ENCODE assay signal across 9 mouse cellular contexts in the genomic region with DNA sequence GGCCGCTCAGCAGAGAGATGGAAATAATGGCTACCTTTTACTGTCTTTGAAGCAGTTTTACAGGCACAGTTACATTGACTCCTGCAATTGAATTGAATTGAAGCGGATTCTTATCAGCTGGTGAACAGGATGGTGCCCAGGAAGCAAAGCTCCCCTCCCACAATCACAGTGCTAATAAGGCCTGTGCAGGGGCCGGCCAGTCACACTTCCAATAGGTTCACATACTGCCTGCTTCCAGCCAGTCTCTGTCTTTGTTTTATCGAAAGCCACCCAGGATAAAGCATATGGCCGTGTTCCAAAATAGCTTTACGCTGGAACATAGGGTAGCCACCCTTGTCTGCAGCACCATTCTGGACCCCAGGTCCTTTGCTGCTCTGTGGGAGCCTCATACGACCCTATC. TPM values are rescaled to one million over a fixed set of nuclear protein-coding genes. Genes with fewer than 3 reads are reported as not detected.
DNase-seq lines count a peak whose midpoint lies in the region; ATAC-seq and TF ChIP-seq lines count a peak whose summit lies in the region.
"Had no signal": no experiment of that assay in that cellular context is flagged by ENCODE, and none has a peak within 500 bp of the region (broad histone marks: within the 10 kb centered on the region; RNA-seq: fewer than 3 reads in every experiment).

No protein-coding gene starts in this region.

- peak overlapping the region; percentile 92 for H3K4me3 ChIP-seq in lung, embryonic 16.5 days (ENCODE audit: low read length)
- H3K4me3 ChIP-seq in liver, embryonic 12.5 days = peak overlapping the region; percentile 81
- no peak overlapping the region for H3K4me3 ChIP-seq in stomach, postnatal 0 days (ENCODE audit: low read depth, low read length)

- TF ChIP-seq CTCF in stomach, postnatal 0 days (IDR thresholded peaks at IDR 0.05; ENCODE audit: low read depth) = no peak

- peak overlapping the region; percentile 93 for H3K4me2 ChIP-seq in lung, embryonic 16.5 days (ENCODE audit: low read depth, low read length)
- H3K4me2 ChIP-seq in liver, embryonic 12.5 days = peak overlapping the region; percentile 89
- peak overlapping the region; percentile 90; the same call in 1 of the 2 replicates for H3K4me2 ChIP-seq in stomach, postnatal 0 days (replicated peaks; ENCODE audit: low read depth)

- no peaks in the 10 kb centered on the region for H3K9me3 ChIP-seq in lung, embryonic 16.5 days (ENCODE audit: control insufficient read depth, low read length)
- H3K9me3 ChIP-seq in liver, embryonic 12.5 days (replicated peaks) = no peaks in the 10 kb centered on the region
- H3K9me3 ChIP-seq in stomach, postnatal 0 days (ENCODE audit: control insufficient read depth, low read length) = no peaks in the 10 kb centered on the region

- peaks cover 33% of the 10 kb centered on the region for H3K4me1 ChIP-seq in lung, embryonic 16.5 days (replicated peaks; ENCODE audit: control insufficient read depth, insufficient read depth, low read length)
- H3K4me1 ChIP-seq in liver, embryonic 12.5 days = peaks cover 63% of the 10 kb centered on the region
- no peaks in the 10 kb centered on the region; the same call in 1 of the 2 replicates for H3K4me1 ChIP-seq in stomach, postnatal 0 days (replicated peaks; ENCODE audit: control insufficient read depth, insufficient read depth)

- no peak for ATAC-seq in lung, embryonic 16.5 days (ENCODE audit: low read depth)
- no peak for ATAC-seq in liver, embryonic 12.5 days
- ATAC-seq in stomach, postnatal 0 days (ENCODE audit: low FRiP score, low TSS enrichment) = no peak
- ATAC-seq in CD4-positive, CD25-positive, alpha-beta regulatory T cell, adult 4 months = no peak

- no peak for TF ChIP-seq EP300 in stomach, postnatal 0 days (optimal IDR thresholded peaks at IDR 0.05)

- no peaks in the 10 kb centered on the region for H3K27me3 ChIP-seq in lung, embryonic 16.5 days (ENCODE audit: control insufficient read depth, insufficient read depth, low read depth, low read length)
- 0 out of 2 replicates have a peak, but pooled peaks cover 5% of the 10 kb centered on the region for H3K27me3 ChIP-seq in liver, embryonic 12.5 days (replicated peaks)
- H3K27me3 ChIP-seq in stomach, postnatal 0 days (ENCODE audit: control insufficient read depth, insufficient read depth, low read length) = no peaks in the 10 kb centered on the region

- peak overlapping the region; percentile 76 for H3K9ac ChIP-seq in lung, embryonic 16.5 days (ENCODE audit: low read length)
- peak overlapping the region; percentile 67 for H3K9ac ChIP-seq in liver, embryonic 12.5 days
- H3K9ac ChIP-seq in stomach, postnatal 0 days (ENCODE audit: low read length) = no peak overlapping the region; the same call in 1 of the 2 replicates

- no peak overlapping the region for H3K27ac ChIP-seq in lung, embryonic 16.5 days (ENCODE audit: low read length)
- H3K27ac ChIP-seq in liver, embryonic 12.5 days = no peak overlapping the region
- no peak overlapping the region for H3K27ac ChIP-seq in stomach, postnatal 0 days (replicated peaks)

- 45% methylated on average over 7 of the region's 7 CpGs for WGBS in lung, embryonic 16.5 days
- 41% methylated on average over 7 of the region's 7 CpGs for WGBS in liver, embryonic 12.5 days (ENCODE audit: insufficient replicate concordance)
- 43% methylated on average over 7 of the region's 7 CpGs for WGBS in stomach, postnatal 0 days

- peak; percentile 52 for DNase-seq in cerebellum, adult 11-12 months
- no peak for DNase-seq in cerebellum, postnatal 4 days (ENCODE audit: low spot score in 2 of 2)
- DNase-seq in lung, adult 18-20 months = no peak
- DNase-seq in stomach, postnatal 0 days (ENCODE audit: low spot score) = no peak
- no peak for DNase-seq in urinary bladder, postnatal 10 days (ENCODE audit: low spot score)

- H3K36me3 ChIP-seq in lung, embryonic 16.5 days (ENCODE audit: control insufficient read depth, insufficient read depth, low read length) = no peaks in the 10 kb centered on the region
- H3K36me3 ChIP-seq in liver, embryonic 12.5 days = no peaks in the 10 kb centered on the region
- no peaks in the 10 kb centered on the region for H3K36me3 ChIP-seq in stomach, postnatal 0 days (ENCODE audit: control insufficient read depth, insufficient read depth, low read length)

RNA-seq across cellular contexts. Expression of a gene that starts 1.1 kb away (rescaled TPM):
- 76.6 and 82.8 TPM in 2 replicates for polyA plus RNA-seq in lung, embryonic 16.5 days (2015; fragmentation: Nextera tagmentation; extraction: Ambion mirVana)
- polyA plus RNA-seq in liver, embryonic 12.5 days (2016; fragmentation: Nextera tagmentation; extraction: Ambion mirVana) = 20.5 and 21.7 TPM in 2 replicates
- 21.2 and 22.6 TPM in 2 replicates for polyA plus RNA-seq in stomach, postnatal 0 days (2015; fragmentation: Nextera tagmentation; extraction: Ambion mirVana)
- 10 to 100 TPM; 37.2 to 65.4 TPM for polyA plus RNA-seq in CD4-positive, CD25-positive, alpha-beta regulatory T cell, adult 4 months (2017; shearing (Covaris generic))

RNA-seq across cellular contexts. Expression of a gene that starts 39.7 kb away (rescaled TPM):
- polyA plus RNA-seq in lung, embryonic 16.5 days (2015; fragmentation: Nextera tagmentation; extraction: Ambion mirVana) = 47.9 and 48.0 TPM in 2 replicates
- 41.6 and 46.2 TPM in 2 replicates for polyA plus RNA-seq in liver, embryonic 12.5 days (2016; fragmentation: Nextera tagmentation; extraction: Ambion mirVana)
- polyA plus RNA-seq in stomach, postnatal 0 days (2015; fragmentation: Nextera tagmentation; extraction: Ambion mirVana) = 38.5 and 39.3 TPM in 2 replicates
- 10 to 100 TPM; 39.2 to 59.8 TPM for polyA plus RNA-seq in CD4-positive, CD25-positive, alpha-beta regulatory T cell, adult 4 months (2017; shearing (Covaris generic))

RNA-seq across cellular contexts. Expression of a gene that starts 41.1 kb away (rescaled TPM):
- 1.1 and 1.9 TPM in 2 replicates for polyA plus RNA-seq in lung, embryonic 16.5 days (2015; fragmentation: Nextera tagmentation; extraction: Ambion mirVana)
- 0.14 TPM in 1 of 2 replicates, not detected in the other for polyA plus RNA-seq in liver, embryonic 12.5 days (2016; fragmentation: Nextera tagmentation; extraction: Ambion mirVana)
- 0.05 and 0.23 TPM in 2 replicates for polyA plus RNA-seq in stomach, postnatal 0 days (2015; fragmentation: Nextera tagmentation; extraction: Ambion mirVana)
- polyA plus RNA-seq in CD4-positive, CD25-positive, alpha-beta regulatory T cell, adult 4 months (2017; shearing (Covaris generic)) = not detected
- polyA plus RNA-seq: gonadal fat pad, adult 2 months had no signal
